ENCODE assay signal across 11 mouse cellular contexts in genomic region chr14:31857096-31857975, GRCm38 (mm10). TPM values are rescaled to one million over a fixed set of nuclear protein-coding genes. Genes with fewer than 3 reads are reported as not detected.
DNase-seq lines count a peak whose midpoint lies in the region; ATAC-seq and TF ChIP-seq lines count a peak whose summit lies in the region.
"Had no signal": no experiment of that assay in that cellular context is flagged by ENCODE, and none has a peak within 500 bp of the region (broad histone marks: within the 10 kb centered on the region; RNA-seq: fewer than 3 reads in every experiment).

No protein-coding gene starts in this region.

- H3K4me1 ChIP-seq in heart, embryonic 13.5 days, result peaks cover 21% of the 10 kb centered on the region
- H3K4me1 ChIP-seq in kidney, postnatal 0 days (replicated peaks; ENCODE audit: insufficient read depth, low read length), result 0 out of 2 replicates have a peak, but pooled peaks cover 6% of the 10 kb centered on the region
- H3K4me1 ChIP-seq in midbrain, embryonic 10.5 days, result no peaks in the 10 kb centered on the region

- WGBS in heart, embryonic 13.5 days, result 63% methylated on average over 11 of the region's 11 CpGs
- 49% methylated on average over 11 of the region's 11 CpGs for WGBS in kidney, postnatal 0 days
- 79% methylated on average over 11 of the region's 11 CpGs for WGBS in midbrain, embryonic 10.5 days

- H3K27ac ChIP-seq in heart, embryonic 13.5 days (replicated peaks), result no peak overlapping the region; the same call in 1 of the 2 replicates
- no peak overlapping the region for H3K27ac ChIP-seq in kidney, postnatal 0 days
- H3K27ac ChIP-seq in midbrain, embryonic 10.5 days (replicated peaks), result no peak overlapping the region

- no peak for DNase-seq in heart, postnatal 25 days (ENCODE audit: low spot score)
- peak; percentile 93 for DNase-seq in brain, adult 2 months (ENCODE audit: low read depth, low spot score)
- DNase-seq in kidney, postnatal 0 days (ENCODE audit: low spot score), result peak; percentile 28
- DNase-seq in mesoderm, embryonic 11.5 days (ENCODE audit: low read depth, low spot score), result peak; percentile 20
- no peak for DNase-seq in midbrain, embryonic 10.5 days (ENCODE audit: low spot score)
- no peak for DNase-seq in lung, postnatal 4 days
- DNase-seq: adrenal gland, adult 2 months; gastrocnemius, postnatal 14 days; lung, embryonic 14.5 days had no signal

- no peak overlapping the region for H3K4me3 ChIP-seq in heart, embryonic 13.5 days
- H3K4me3 ChIP-seq in kidney, postnatal 0 days (replicated peaks; ENCODE audit: low read depth, low read length), result no peak overlapping the region
- no peak overlapping the region for H3K4me3 ChIP-seq in midbrain, embryonic 10.5 days

- H3K27me3 ChIP-seq in heart, embryonic 13.5 days (replicated peaks), result no peaks in the 10 kb centered on the region
- H3K27me3 ChIP-seq in kidney, postnatal 0 days (ENCODE audit: insufficient read depth, low read length), result no peaks in the 10 kb centered on the region
- no peaks in the 10 kb centered on the region for H3K27me3 ChIP-seq in midbrain, embryonic 10.5 days (ENCODE audit: low read depth, poor library complexity, severe bottlenecking)

- ATAC-seq in heart, embryonic 13.5 days (ENCODE audit: extremely low read depth, insufficient number of reproducible peaks, low FRiP score, low TSS enrichment), result no peak
- no peak; the same call in 1 of the 2 replicates for ATAC-seq in kidney, postnatal 0 days (replicated peaks; ENCODE audit: low FRiP score, low read depth)
- ATAC-seq in activated CD4-positive, CD25-positive, alpha-beta regulatory T cell, adult 4 months, result no peak

- peaks cover 9% of the 10 kb centered on the region; the same call in 1 of the 2 replicates for H3K9me3 ChIP-seq in heart, embryonic 13.5 days
- no peaks in the 10 kb centered on the region for H3K9me3 ChIP-seq in kidney, postnatal 0 days (replicated peaks; ENCODE audit: low read length)
- H3K9me3 ChIP-seq in midbrain, embryonic 10.5 days (replicated peaks), result peaks cover 9% of the 10 kb centered on the region; the same call in 1 of the 2 replicates

- intact Hi-C loops in heart, postnatal 25 days (cut with DNase I), result no loop called here

- H3K4me2 ChIP-seq in heart, embryonic 13.5 days, result no peak overlapping the region
- no peak overlapping the region for H3K4me2 ChIP-seq in kidney, postnatal 0 days (ENCODE audit: low read length)
- H3K4me2 ChIP-seq: lung, embryonic 14.5 days had no signal

- TF ChIP-seq CTCF in kidney, postnatal 0 days (IDR thresholded peaks at IDR 0.05; ENCODE audit: low read depth), result 0 out of 2 replicates have a peak, but pooled peaks have one; percentile 2

- H3K36me3 ChIP-seq in heart, embryonic 13.5 days, result no peaks in the 10 kb centered on the region
- H3K36me3 ChIP-seq in kidney, postnatal 0 days (ENCODE audit: insufficient read depth, low read length), result no peaks in the 10 kb centered on the region
- H3K36me3 ChIP-seq in midbrain, embryonic 10.5 days, result no peaks in the 10 kb centered on the region

- 0 out of 2 replicates have a peak overlapping the region, but pooled peaks have one; percentile 28 for H3K9ac ChIP-seq in heart, embryonic 13.5 days
- H3K9ac ChIP-seq in kidney, postnatal 0 days (ENCODE audit: low read depth, low read length), result no peak overlapping the region
- H3K9ac ChIP-seq: lung, embryonic 14.5 days had no signal

RNA-seq across cellular contexts. Expression of gene Ankrd28, which starts 26.9 kb away (rescaled TPM):
- 4.8 and 4.9 TPM in 2 replicates for polyA plus RNA-seq in heart, embryonic 13.5 days (2015; fragmentation: Nextera tagmentation; extraction: Ambion mirVana)
- total RNA-seq in heart, postnatal 25 days (2021), result 10 to 100 TPM; 23.7 to 27.1 TPM
- 6.5 and 6.8 TPM in 2 replicates for polyA plus RNA-seq in kidney, postnatal 0 days (2015; fragmentation: Nextera tagmentation; extraction: Ambion mirVana)
- polyA plus RNA-seq in midbrain, embryonic 10.5 days (2016; fragmentation: Nextera tagmentation; extraction: Ambion mirVana), result 8.1 and 8.4 TPM in 2 replicates
- polyA plus RNA-seq in activated CD4-positive, CD25-positive, alpha-beta regulatory T cell, adult 4 months (2017; shearing (Covaris generic)), result 1 to 10 TPM; 8.4 to 9.1 TPM

Comparison
In these comparisons a context has a peak if more than half of its experiments do, and no peak if none do; other contexts are left out.
1. DNase-seq: peak in brain, adult 2 months (single experiment), kidney, postnatal 0 days (single experiment) and mesoderm, embryonic 11.5 days (single experiment); none in heart, postnatal 25 days (single experiment), midbrain, embryonic 10.5 days (single experiment) and lung, postnatal 4 days (0 of 2).